Mouse (Mus musculus) neural tube, embryonic 11.5 days (tissue): Measurements from ENCODE around the gene Tsnaxip1. TPM values are rescaled to one million over a fixed set of nuclear protein-coding genes. Genes with fewer than 3 reads are reported as not detected.
"Not testable (repeated sequence)": the region's sequence is repeated elsewhere in the genome, so short reads cannot be mapped to it uniquely, and the experiment has no call there.

Experiments
- ATAC-seq: fragments of 200-750 bp; cut with Nextera tagmentation; 2 replicates; pipeline ENCODE4 v1.8.0; 2017; ENCODE audit warnings: moderate number of reproducible peaks, mild to moderate bottlenecking, moderate TSS enrichment, moderate library complexity; ENCODE audit not compliant: insufficient read depth, low FRiP score, low TSS enrichment
- DNase-seq: peaks from one replicate; pipeline ENCODE4 v3.0.0-alpha.2; 2015; ENCODE audit warnings: low spot score
- H3K27ac ChIP-seq: fragments of 300-500 bp; sonication (generic); 2 replicates; pipeline ENCODE4 v1.5.1; 2014; ENCODE audit warnings: low read depth, mild to moderate bottlenecking, low read length
- H3K27me3 ChIP-seq: fragments of 300-500 bp; sonication (generic); 2 replicates; pipeline ENCODE4 v1.6.1; 2014; ENCODE audit warnings: mild to moderate bottlenecking, low read length, mixed read lengths; ENCODE audit not compliant: control insufficient read depth, insufficient read depth
- H3K36me3 ChIP-seq: fragments of 300-500 bp; sonication (generic); 2 replicates; pipeline ENCODE4 v1.6.1; 2014; ENCODE audit warnings: mild to moderate bottlenecking, low read length, moderate library complexity, mixed read lengths; ENCODE audit not compliant: control insufficient read depth, insufficient read depth
- H3K4me1 ChIP-seq: fragments of 300-500 bp; sonication (generic); 2 replicates; pipeline ENCODE4 v1.6.1; 2014; ENCODE audit warnings: low read length, mixed read lengths; ENCODE audit not compliant: control insufficient read depth, insufficient read depth
- H3K4me2 ChIP-seq: fragments of 300-500 bp; sonication (generic); 2 replicates; pipeline ENCODE4 v1.6.1; 2014; ENCODE audit warnings: low read depth, mild to moderate bottlenecking, moderate library complexity
- H3K4me3 ChIP-seq: fragments of 300-500 bp; sonication (generic); 2 replicates; pipeline ENCODE4 v1.5.1; 2014; ENCODE audit warnings: low read depth, low read length
- H3K9ac ChIP-seq: fragments of 300-500 bp; sonication (generic); 2 replicates; pipeline ENCODE4 v1.6.1; 2014; ENCODE audit warnings: mild to moderate bottlenecking, low read length
- H3K9me3 ChIP-seq: fragments of 300-500 bp; sonication (generic); 2 replicates; pipeline ENCODE4 v1.6.1; 2016; ENCODE audit warnings: low read length; ENCODE audit not compliant: control insufficient read depth
- WGBS: fragments of 180-500 bp; shearing (Covaris S2); extraction: QIAGEN DNeasy Blood & Tissue Kit; methylation state at CpG from one replicate; pipeline ENCODE4 v1.1.7; 2014; 5-methylcytosine and 5-hydroxymethylcytosine counted together
- polyA plus RNA-seq: library from polyadenylated mRNA; unstranded; fragments of >200 nt; fragmentation: Nextera tagmentation; extraction: Ambion mirVana; gene quantifications from 2 replicates; pipeline ENCODE4 v1.2.1, GENCODE M21; 2014

Tsnaxip1 gene
- polyA plus RNA-seq, 1 experiment from 2014 or later, result 0.24 TPM

DNA sequence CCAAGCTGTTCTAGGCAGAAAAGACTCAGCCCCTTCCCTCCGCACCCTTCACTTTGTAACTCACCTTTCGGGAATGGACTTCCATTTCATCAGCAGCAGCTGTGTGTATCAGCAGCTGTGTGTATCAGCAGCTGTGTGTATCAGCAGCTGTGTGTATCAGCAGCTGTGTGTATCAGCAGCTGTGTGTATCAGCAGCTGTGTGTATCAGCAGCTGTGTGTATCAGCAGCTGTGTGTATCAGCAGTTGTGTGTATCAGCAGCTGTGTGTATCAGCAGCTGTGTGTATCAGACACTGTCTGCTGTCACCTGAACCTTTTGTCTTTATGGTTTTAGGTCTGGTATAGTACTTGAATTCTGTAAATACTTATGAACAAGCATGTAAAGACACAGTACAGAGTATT is 6.2 kb downstream of the Tsnaxip1 start:
- ATAC-seq, DNase-seq, H3K36me3 ChIP-seq, H3K4me3 ChIP-seq, H3K4me2 ChIP-seq, H3K4me1 ChIP-seq, H3K9ac ChIP-seq, H3K9me3 ChIP-seq, H3K27ac ChIP-seq, H3K27me3 ChIP-seq: not testable (repeated sequence)
- 89% methylated on average over 2 of the region's 2 CpGs for WGBS

DNA sequence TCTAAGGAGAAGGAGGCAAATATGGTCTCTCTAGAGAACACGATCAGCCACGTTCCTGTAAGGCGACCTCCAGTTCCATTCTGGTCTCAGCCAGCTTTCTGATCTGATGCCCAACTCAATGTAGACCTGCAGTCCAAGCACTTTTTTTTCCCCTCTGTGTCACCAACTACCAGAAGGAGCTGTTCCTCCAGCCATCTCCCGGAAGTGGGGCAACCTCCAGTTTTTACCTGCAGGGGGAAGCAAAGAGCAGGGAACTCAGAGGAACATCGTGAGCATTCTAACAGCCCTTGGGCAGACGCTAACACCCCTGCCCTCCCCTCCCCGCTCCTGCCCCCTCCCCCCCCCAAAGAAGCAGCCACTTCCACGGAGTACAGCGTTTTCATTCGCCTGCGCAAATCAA is 7.8 kb downstream of the Tsnaxip1 start:
- Histone ChIP-seq H3K36me3 (no peaks in the 10 kb centered on the region), H3K9me3 (no peaks in the 10 kb centered on the region), H3K9ac (no peak overlapping the region), H3K4me1 (no peaks in the 10 kb centered on the region), H3K27ac (no peak overlapping the region), H3K27me3 (no peaks in the 10 kb centered on the region), H3K4me3 (no peak overlapping the region), H3K4me2 (no peak overlapping the region)
- ATAC-seq (no peak), DNase-seq (peak; percentile 50)
- WGBS, result 29% methylated on average over 11 of the region's 11 CpGs

DNA sequence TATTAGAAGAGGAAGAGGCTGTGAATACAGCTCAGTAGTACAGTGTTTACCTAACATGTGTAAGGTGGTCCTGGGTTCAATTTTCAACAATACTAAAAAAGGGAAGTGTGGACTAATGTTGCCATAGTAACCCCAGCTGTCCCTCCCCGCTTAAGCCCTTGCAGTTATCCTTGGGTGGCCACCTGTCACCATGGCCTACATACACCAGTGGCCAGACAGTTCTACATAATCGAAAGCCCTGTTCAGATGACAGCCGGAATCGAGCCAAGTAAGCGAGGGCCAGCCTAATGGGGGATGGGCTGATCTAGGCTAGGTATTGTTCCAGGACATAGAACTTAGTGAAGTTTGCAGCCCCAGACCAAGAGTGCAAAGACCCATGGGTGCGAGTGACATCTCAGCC is 9.5 kb downstream of the Tsnaxip1 start:
- no peaks in the 10 kb centered on the region for H3K9me3 ChIP-seq
- no peak overlapping the region for H3K27ac ChIP-seq
- no peak overlapping the region for H3K4me3 ChIP-seq
- WGBS, result 89% methylated on average over 6 of the region's 6 CpGs
- no peak overlapping the region for H3K4me2 ChIP-seq
- DNase-seq (no peak), ATAC-seq (no peak)
- H3K9ac ChIP-seq, result no peak overlapping the region
- H3K36me3 ChIP-seq, result no peaks in the 10 kb centered on the region
- H3K27me3 ChIP-seq, result no peaks in the 10 kb centered on the region
- no peaks in the 10 kb centered on the region for H3K4me1 ChIP-seq

DNA sequence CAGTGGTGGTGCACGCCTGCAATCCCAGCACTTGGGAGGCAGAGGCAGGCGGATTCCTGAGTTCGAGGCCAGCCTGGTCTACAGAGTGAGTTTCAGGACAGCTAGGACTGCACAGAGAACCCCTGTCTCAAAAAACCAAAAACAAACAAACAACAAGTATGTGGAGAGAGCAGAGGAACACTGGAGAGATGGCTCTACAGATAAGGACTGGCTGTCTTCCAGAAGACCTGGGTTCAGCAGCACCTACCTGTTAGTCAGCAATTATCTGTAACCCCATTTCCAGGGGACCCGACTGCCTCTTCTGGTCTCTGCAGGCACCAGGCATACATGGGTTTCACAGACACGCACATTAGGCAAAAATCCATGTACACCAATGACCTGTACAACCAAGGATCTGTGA is 11.7 kb downstream of the Tsnaxip1 start:
- Histone ChIP-seq H3K4me3 (no peak overlapping the region), H3K4me1 (no peaks in the 10 kb centered on the region), H3K36me3 (peaks cover 5% of the 10 kb centered on the region), H3K9ac (no peak overlapping the region), H3K9me3 (no peaks in the 10 kb centered on the region), H3K27ac (no peak overlapping the region), H3K4me2 (no peak overlapping the region), H3K27me3 (no peaks in the 10 kb centered on the region)
- WGBS, result 91% methylated on average over 5 of the region's 5 CpGs
- DNase-seq (no peak), ATAC-seq (no peak)

DNA sequence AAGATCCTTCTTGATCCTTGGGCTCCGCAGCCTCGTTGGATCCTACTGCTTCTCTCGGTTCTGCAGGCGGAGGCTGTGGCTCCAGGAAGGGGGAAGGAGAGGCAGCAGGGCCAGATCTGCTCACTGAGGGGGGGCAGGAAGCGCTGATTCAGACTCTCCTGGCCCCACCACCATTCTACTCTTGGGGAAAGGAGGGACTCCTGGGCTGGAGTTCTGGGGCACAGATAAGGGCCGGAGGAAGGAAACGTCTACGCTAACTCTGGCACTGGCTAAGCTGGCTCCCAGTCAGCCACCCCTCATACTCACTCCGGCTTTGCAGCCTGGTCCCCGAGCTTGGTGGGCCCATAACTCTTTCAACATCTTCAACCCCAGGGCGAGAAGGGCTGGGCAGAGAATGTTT is 19.1 kb downstream of the Tsnaxip1 start:
- DNase-seq (no peak), ATAC-seq (no peak)
- H3K4me1 ChIP-seq, result peaks cover 6% of the 10 kb centered on the region; the same call in 1 of the 2 replicates
- 94% methylated on average over 11 of the region's 11 CpGs for WGBS
- H3K9me3 ChIP-seq, result no peaks in the 10 kb centered on the region
- H3K36me3 ChIP-seq, result peaks cover 26% of the 10 kb centered on the region
- H3K4me2 ChIP-seq, result no peak overlapping the region
- H3K4me3 ChIP-seq, result no peak overlapping the region
- H3K27me3 ChIP-seq, result no peaks in the 10 kb centered on the region
- H3K27ac ChIP-seq, result no peak overlapping the region
- H3K9ac ChIP-seq, result no peak overlapping the region

DNA sequence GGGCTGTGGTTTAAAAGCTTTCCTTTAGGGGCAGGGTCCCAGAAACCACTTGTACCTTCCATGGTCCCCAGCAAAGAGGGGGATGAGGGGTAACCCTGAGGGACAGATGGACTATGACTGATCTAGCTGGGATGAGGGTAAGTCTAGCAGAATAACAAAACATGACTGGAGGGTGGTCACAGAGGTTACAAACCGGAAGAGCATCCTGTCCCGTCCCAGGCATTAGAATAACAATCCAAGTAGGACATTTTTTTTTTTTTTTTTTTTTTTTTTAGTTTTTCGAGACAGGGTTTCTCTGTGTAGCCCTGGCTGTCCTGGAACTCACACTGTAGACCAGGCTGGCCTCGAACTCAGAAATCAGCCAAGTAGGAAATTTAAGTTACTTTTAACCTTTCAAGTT is 22.5 kb downstream of the Tsnaxip1 start:
- WGBS, result 81% methylated on average over 4 of the region's 4 CpGs

DNA sequence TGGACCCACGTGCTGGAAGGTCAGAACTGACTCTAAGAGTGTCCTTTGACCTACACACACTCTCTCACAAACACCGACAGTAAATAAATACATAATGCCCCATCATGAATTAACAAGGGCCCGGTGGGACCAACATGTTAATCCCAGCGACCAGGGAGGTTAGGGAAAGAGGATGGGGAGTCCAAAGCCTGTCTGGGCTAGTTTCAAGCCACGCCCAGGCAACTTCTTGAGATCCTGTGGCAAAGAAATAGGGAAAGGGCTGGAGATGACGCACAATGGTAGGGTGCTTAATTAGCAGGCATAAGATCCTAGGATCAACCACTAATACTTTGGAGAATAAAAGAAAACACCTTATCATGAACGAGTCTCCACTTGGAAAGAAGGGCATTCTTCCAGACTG is 23.1 kb downstream of the Tsnaxip1 start:
- 83% methylated on average over 7 of the region's 7 CpGs for WGBS
- Histone ChIP-seq H3K4me3 (0 out of 2 replicates have a peak overlapping the region, but pooled peaks have one; percentile 8), H3K9me3 (no peaks in the 10 kb centered on the region), H3K4me1 (peaks cover 6% of the 10 kb centered on the region; the same call in 1 of the 2 replicates), H3K27me3 (no peaks in the 10 kb centered on the region), H3K4me2 (peak overlapping the region; percentile 18), H3K9ac (no peak overlapping the region), H3K36me3 (peaks cover 12% of the 10 kb centered on the region), H3K27ac (no peak overlapping the region)
- DNase-seq (no peak), ATAC-seq (no peak)

More for the DNA sequence above, 22.5 kb downstream of the Tsnaxip1 start:
- peaks cover 15% of the 10 kb centered on the region for H3K36me3 ChIP-seq
- no peaks in the 10 kb centered on the region for H3K9me3 ChIP-seq
- no peaks in the 10 kb centered on the region for H3K27me3 ChIP-seq
- peaks cover 6% of the 10 kb centered on the region; the same call in 1 of the 2 replicates for H3K4me1 ChIP-seq
- no peak for DNase-seq
- no peak overlapping the region for H3K9ac ChIP-seq
- no peak overlapping the region for H3K27ac ChIP-seq
- ATAC-seq, result no peak
- no peak overlapping the region for H3K4me3 ChIP-seq
- no peak overlapping the region for H3K4me2 ChIP-seq

DNA sequence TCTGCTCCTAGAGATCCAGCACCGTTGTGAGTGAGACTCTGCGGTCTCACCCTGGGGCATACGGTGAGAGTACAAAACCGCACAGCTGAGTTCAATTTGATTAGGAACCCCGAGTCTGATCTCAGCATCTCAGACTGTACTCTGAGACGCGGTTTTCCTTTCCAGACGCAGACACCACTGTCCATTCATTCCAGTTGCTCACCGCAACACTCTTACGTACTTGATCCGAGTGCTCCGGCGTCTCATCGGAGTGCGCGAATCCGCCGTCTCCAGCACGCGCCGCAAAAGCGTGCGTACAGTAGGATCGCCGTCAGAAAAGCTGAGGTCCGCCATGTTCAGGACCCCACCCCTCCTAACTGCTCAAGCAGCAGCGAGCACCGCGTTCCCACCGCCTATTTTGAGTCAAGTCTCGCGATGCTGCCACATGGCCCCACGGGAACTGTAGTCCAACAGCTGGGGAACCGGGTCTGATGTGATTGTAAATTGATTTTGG is 24.2 kb downstream of the Tsnaxip1 start:
- peak overlapping the region; percentile 60 for H3K4me2 ChIP-seq
- H3K9ac ChIP-seq, result peak overlapping the region; percentile 80
- H3K4me1 ChIP-seq, result peaks cover 13% of the 10 kb centered on the region
- peaks cover 8% of the 10 kb centered on the region for H3K36me3 ChIP-seq
- H3K27me3 ChIP-seq, result no peaks in the 10 kb centered on the region
- H3K4me3 ChIP-seq, result peak overlapping the region; percentile 84
- ATAC-seq (peak; percentile 61), DNase-seq (peak; percentile 94)
- no peak overlapping the region for H3K27ac ChIP-seq
- H3K9me3 ChIP-seq, result no peaks in the 10 kb centered on the region
- 0% methylated on average over 34 of the region's 34 CpGs for WGBS

DNA sequence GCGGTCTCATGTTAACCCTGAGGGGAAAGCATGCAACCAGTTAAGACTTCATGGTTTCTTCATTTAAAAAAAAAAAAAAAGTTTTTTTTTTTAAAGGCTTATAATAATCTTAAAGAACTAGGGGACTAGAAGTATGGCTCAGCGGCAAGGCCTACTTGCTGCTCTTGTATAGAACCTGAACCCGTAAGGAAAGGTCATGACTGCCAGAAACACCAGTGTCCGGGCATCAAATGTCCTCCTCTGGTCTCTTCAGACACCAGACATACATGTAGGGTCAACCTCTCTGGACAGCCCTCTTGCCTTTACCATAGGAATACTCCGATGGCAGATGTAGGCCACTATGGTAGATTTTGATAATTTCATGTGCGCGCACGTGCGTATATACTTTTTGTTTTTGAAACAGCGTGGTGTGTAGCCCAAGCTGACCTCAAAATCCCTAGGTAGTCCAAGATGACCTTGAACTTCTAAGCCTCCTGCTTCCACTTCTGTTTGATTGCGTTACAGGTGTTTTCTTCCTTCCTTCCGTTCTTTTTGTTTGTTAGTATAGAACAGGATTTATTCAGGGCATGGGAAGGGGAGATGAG is 24.7 kb downstream of the Tsnaxip1 start:
- WGBS, result 86% methylated on average over 12 of the region's 12 CpGs
- Histone ChIP-seq H3K9ac (no peak overlapping the region), H3K27ac (no peak overlapping the region), H3K9me3 (no peaks in the 10 kb centered on the region), H3K4me2 (no peak overlapping the region), H3K4me1 (peaks cover 19% of the 10 kb centered on the region), H3K4me3 (peak overlapping the region; percentile 84; the same call in 1 of the 2 replicates), H3K27me3 (no peaks in the 10 kb centered on the region), H3K36me3 (peaks cover 3% of the 10 kb centered on the region; the same call in 1 of the 2 replicates)
- ATAC-seq, result no peak
- peak; percentile 20 for DNase-seq
